Mouse (Mus musculus) forebrain, embryonic 16.5 days (tissue): ENCODE measurements around the gene Gm49380. TPM values are rescaled to one million over a fixed set of nuclear protein-coding genes. Genes with fewer than 3 reads are reported as not detected.

Experiments used
- ATAC-seq: fragments of 200-750 bp; cut with Nextera tagmentation; 2 replicates; pipeline ENCODE4 v1.8.0; 2017; ENCODE audit warnings: mild to moderate bottlenecking, moderate library complexity
- H3K27ac ChIP-seq: fragments of 300-500 bp; sonication (generic); 2 replicates; pipeline ENCODE4 v1.5.1; 2014; ENCODE audit warnings: low read length, control low read depth
- H3K27me3 ChIP-seq: fragments of 300-500 bp; sonication (generic); replicated peaks from 2 replicates; pipeline ENCODE4 v1.6.1; 2014; ENCODE audit warnings: low read length; ENCODE audit not compliant: control insufficient read depth, insufficient read depth
- H3K36me3 ChIP-seq: fragments of 300-500 bp; sonication (generic); 2 replicates; pipeline ENCODE4 v1.6.1; 2014; ENCODE audit not compliant: control insufficient read depth, insufficient read depth
- H3K4me1 ChIP-seq: fragments of 300-500 bp; sonication (generic); replicated peaks from 2 replicates; pipeline ENCODE4 v1.6.1; 2014; ENCODE audit warnings: low read length; ENCODE audit not compliant: control insufficient read depth, insufficient read depth
- H3K4me2 ChIP-seq: fragments of 300-500 bp; sonication (generic); 2 replicates; pipeline ENCODE4 v1.6.1; 2014; ENCODE audit warnings: mild to moderate bottlenecking, low read length, control low read depth
- H3K4me3 ChIP-seq: fragments of 300-500 bp; sonication (generic); replicated peaks from 2 replicates; pipeline ENCODE4 v1.5.1; 2014; ENCODE audit warnings: mild to moderate bottlenecking, low read length, control low read depth
- H3K9ac ChIP-seq: fragments of 300-500 bp; sonication (generic); replicated peaks from 2 replicates; pipeline ENCODE4 v1.6.1; 2014; ENCODE audit warnings: low read depth, low read length, control low read depth
- H3K9me3 ChIP-seq: fragments of 300-500 bp; sonication (generic); 2 replicates; pipeline ENCODE4 v1.6.1; 2016; ENCODE audit warnings: low read length; ENCODE audit not compliant: control insufficient read depth
- WGBS: fragments of 180-500 bp; shearing (Covaris S2); extraction: QIAGEN DNeasy Blood & Tissue Kit; methylation state at CpG from one replicate; pipeline ENCODE4 v1.1.7; 2014; 5-methylcytosine and 5-hydroxymethylcytosine counted together
- polyA plus RNA-seq: library from polyadenylated mRNA; unstranded; fragments of >200 nt; fragmentation: Nextera tagmentation; extraction: Ambion mirVana; gene quantifications from 2 replicates; pipeline ENCODE4 v1.2.1, GENCODE M21; 2015

Gene Gm49380
- polyA plus RNA-seq, 1 experiment from 2014 or later: 0.16 TPM

DNA sequence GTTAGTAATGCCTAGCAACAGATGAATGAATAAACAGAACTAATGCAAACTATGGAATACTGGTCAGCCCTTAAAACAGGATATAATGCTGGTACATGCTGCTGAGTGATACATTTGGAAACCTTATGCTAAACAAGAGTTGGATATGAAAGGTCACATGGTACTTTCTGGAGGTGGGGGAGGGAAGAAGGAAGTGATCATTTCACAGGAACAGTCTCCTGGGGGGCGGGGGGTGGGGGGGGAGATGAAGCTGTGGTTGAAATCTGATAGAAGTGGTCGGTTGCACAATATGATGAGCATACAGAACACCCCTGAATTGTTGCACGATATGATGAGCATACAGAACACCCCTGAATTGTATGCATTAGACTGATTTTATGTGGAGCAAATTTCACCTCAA, 89.2 kb downstream of the Gm49380 start:
- WGBS: 77% methylated on average over 3 of the region's 3 CpGs
- no peak overlapping the region for H3K27ac ChIP-seq
- H3K27me3 ChIP-seq: no peaks in the 10 kb centered on the region
- no peak overlapping the region for H3K4me3 ChIP-seq
- no peaks in the 10 kb centered on the region for H3K4me1 ChIP-seq
- no peak overlapping the region for H3K9ac ChIP-seq
- H3K9me3 ChIP-seq: no peaks in the 10 kb centered on the region
- H3K4me2 ChIP-seq: no peak overlapping the region
- no peaks in the 10 kb centered on the region for H3K36me3 ChIP-seq
- no peak for ATAC-seq

GRCm38 (mm10) chr9:44022100-44022847, 91.0 kb downstream of the Gm49380 start:
- Histone ChIP-seq H3K9me3 (no peaks in the 10 kb centered on the region), H3K36me3 (no peaks in the 10 kb centered on the region), H3K4me1 (no peaks in the 10 kb centered on the region), H3K9ac (no peak overlapping the region), H3K4me2 (no peak overlapping the region), H3K27me3 (no peaks in the 10 kb centered on the region), H3K27ac (no peak overlapping the region), H3K4me3 (no peak overlapping the region)
- ATAC-seq: no peak
- WGBS: 74% methylated on average over 8 of the region's 8 CpGs

DNA sequence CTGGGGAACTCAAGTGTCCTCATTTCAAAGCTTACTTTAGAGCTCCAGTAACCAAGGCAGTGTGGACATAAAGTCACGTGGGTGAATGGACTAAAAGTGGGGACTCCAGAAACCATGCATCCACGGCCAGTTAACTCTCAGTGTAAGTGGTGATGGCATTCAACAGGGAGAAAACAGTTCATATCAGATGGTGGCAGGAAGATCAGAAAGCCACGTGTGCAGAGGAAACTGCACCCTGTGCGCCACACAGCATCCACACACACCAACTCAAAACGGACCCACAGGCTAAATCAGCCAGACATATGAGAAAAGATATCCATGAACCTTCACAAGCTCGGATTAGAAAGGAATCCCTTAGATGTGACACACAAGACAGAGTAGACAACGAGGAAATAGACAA, 93.3 kb downstream of the Gm49380 start:
- Histone ChIP-seq H3K9ac (no peak overlapping the region), H3K4me3 (no peak overlapping the region), H3K27me3 (no peaks in the 10 kb centered on the region), H3K36me3 (no peaks in the 10 kb centered on the region), H3K27ac (no peak overlapping the region), H3K9me3 (no peaks in the 10 kb centered on the region), H3K4me1 (peaks cover 4% of the 10 kb centered on the region; the same call in 1 of the 2 replicates), H3K4me2 (no peak overlapping the region)
- no peak for ATAC-seq
- WGBS: 87% methylated on average over 7 of the region's 7 CpGs

DNA sequence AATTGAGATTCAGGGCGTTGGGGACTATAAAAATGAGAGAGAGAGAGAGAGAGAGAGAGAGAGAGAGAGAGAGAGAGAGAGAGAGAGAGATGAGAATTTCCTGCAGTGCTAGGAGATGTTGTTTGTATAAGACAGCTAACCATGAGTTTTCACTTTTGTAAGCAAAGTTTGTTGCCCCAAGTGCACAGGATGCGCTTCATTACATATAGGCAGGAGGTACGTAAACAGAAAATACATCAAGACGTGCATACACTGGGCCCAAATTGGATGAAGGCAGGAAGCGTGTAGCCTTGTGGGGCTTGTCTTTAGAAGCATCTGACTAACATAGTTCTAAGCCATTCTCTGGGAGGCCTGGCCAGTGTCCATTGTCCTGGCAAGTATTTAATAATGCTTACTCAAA, 95.5 kb downstream of the Gm49380 start:
- H3K4me1 ChIP-seq: peaks cover 9% of the 10 kb centered on the region
- no peak overlapping the region for H3K4me2 ChIP-seq
- H3K27me3 ChIP-seq: no peaks in the 10 kb centered on the region
- no peak overlapping the region for H3K4me3 ChIP-seq
- WGBS: 83% methylated on average over 5 of the region's 5 CpGs
- no peak for ATAC-seq
- no peak overlapping the region for H3K27ac ChIP-seq
- H3K9me3 ChIP-seq: no peaks in the 10 kb centered on the region
- H3K36me3 ChIP-seq: no peaks in the 10 kb centered on the region
- H3K9ac ChIP-seq: no peak overlapping the region

Other genes with a start within 250 kb of the Gm49380 start
- gene Thy1, start 70.1 kb downstream of the Gm49380 start, polyA plus RNA-seq: 4.7 and 5.4 TPM in 2 replicates
- gene Usp2, start 46.5 kb downstream of the Gm49380 start, polyA plus RNA-seq: 13.6 and 13.7 TPM in 2 replicates
- 0.12 TPM in 1 of 2 replicates, not detected in the other for gene Mfrp, start 11.8 kb downstream of the Gm49380 start, polyA plus RNA-seq
- gene C1qtnf5, start 6.3 kb downstream of the Gm49380 start, polyA plus RNA-seq: 2.3 and 2.7 TPM in 2 replicates
- gene Rnf26, start within 50 bp of the Gm49380 start, polyA plus RNA-seq: 33.4 and 43.2 TPM in 2 replicates
- gene Mcam, start 21.0 kb upstream of the Gm49380 start, polyA plus RNA-seq: 12.9 and 15.0 TPM in 2 replicates
- gene Cbl, start 120.5 kb upstream of the Gm49380 start, polyA plus RNA-seq: 26.3 and 27.1 TPM in 2 replicates
- gene Ccdc153, start 127.2 kb upstream of the Gm49380 start, polyA plus RNA-seq: 0.48 TPM in 1 of 2 replicates, not detected in the other
- 0.53 and 0.73 TPM in 2 replicates for gene Pdzd3, start 138.0 kb upstream of the Gm49380 start, polyA plus RNA-seq
- 4.3 and 5.2 TPM in 2 replicates for gene Nlrx1, start 155.1 kb upstream of the Gm49380 start, polyA plus RNA-seq
- 16.9 and 21.8 TPM in 2 replicates for gene Abcg4, start 175.1 kb upstream of the Gm49380 start, polyA plus RNA-seq
- 34.1 and 35.6 TPM in 2 replicates for gene Hinfp, start 192.2 kb upstream of the Gm49380 start, polyA plus RNA-seq
- 29.0 and 31.4 TPM in 2 replicates for gene C2cd2l, start 206.8 kb upstream of the Gm49380 start, polyA plus RNA-seq
- gene Dpagt1, start 212.5 kb upstream of the Gm49380 start, polyA plus RNA-seq: 35.2 and 35.7 TPM in 2 replicates
- 182 and 199 TPM in 2 replicates for gene H2afx, start 221.2 kb upstream of the Gm49380 start, polyA plus RNA-seq
- gene Hmbs, start 230.7 kb upstream of the Gm49380 start, polyA plus RNA-seq: 64.3 and 64.7 TPM in 2 replicates
- gene Vps11, start 248.2 kb upstream of the Gm49380 start, polyA plus RNA-seq: 46.5 and 47.0 TPM in 2 replicates